Comparison of ENCODE assay signal across 10 mouse cellular contexts in the genomic region with DNA sequence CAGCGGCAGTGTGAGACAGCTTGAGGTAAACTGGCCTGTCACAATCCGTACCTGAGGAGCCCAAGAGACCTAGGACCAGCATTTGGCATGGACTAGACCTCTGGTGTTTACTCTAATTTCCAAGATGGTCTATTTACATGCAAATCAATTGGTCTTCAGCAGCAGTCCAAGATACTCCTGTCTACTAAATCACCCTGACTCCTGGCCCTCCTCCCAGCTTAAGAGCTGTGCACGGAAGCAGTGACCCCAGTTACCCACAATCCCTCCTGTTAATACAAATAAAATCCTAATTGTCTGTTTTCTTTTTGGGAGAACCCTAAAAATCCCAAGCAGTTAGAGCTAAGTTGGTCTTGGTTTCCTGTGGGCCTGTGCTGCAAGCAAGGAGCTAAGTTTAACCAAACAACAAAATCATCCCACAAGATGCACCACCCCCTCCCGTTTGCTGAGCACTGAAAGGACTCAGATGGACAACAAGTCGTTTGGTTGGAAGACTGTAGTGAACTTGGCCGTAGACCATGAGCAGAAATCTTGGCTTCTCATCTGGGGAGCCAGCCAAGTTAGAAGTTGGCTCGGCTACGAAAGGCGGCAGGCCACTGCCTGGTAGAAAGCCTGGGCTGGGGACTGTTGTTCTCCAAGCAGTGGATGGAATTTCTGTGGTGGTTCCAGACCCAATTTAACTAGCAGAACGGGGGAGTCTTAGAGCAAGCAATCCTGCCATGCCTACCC. TPM values are rescaled to one million over a fixed set of nuclear protein-coding genes. Genes with fewer than 3 reads are reported as not detected.
DNase-seq lines count a peak whose midpoint lies in the region; ATAC-seq and TF ChIP-seq lines count a peak whose summit lies in the region.
"Had no signal": no experiment of that assay in that cellular context is flagged by ENCODE, and none has a peak within 500 bp of the region (broad histone marks: within the 10 kb centered on the region; RNA-seq: fewer than 3 reads in every experiment).

No protein-coding gene starts in this region.

- H3K4me2 ChIP-seq in heart, embryonic 12.5 days, result no peak overlapping the region

- no peak for TF ChIP-seq CTCF in testis, adult 2 months (IDR thresholded peaks at IDR 0.05; ENCODE audit: control insufficient read depth, insufficient read depth, insufficient replicate concordance, low read depth, low read length)

- TF ChIP-seq POLR2A in testis, adult 2 months (IDR thresholded peaks at IDR 0.05; ENCODE audit: control insufficient read depth, low read depth, low read length), result no peak

- no peak overlapping the region for H3K27ac ChIP-seq in heart, embryonic 12.5 days (ENCODE audit: poor library complexity, severe bottlenecking)
- 0 out of 2 replicates have a peak overlapping the region, but pooled peaks have one; percentile 33 for H3K27ac ChIP-seq in testis, adult 2 months (ENCODE audit: control insufficient read depth, insufficient read depth, low read depth, low read length)

- H3K4me1 ChIP-seq in heart, embryonic 12.5 days (replicated peaks), result 0 out of 2 replicates have a peak, but pooled peaks cover 11% of the 10 kb centered on the region
- no peaks in the 10 kb centered on the region for H3K4me1 ChIP-seq in testis, adult 2 months (ENCODE audit: control insufficient read depth, insufficient read depth, low read length)

- H3K9ac ChIP-seq in heart, embryonic 12.5 days, result no peak overlapping the region

- H3K27me3 ChIP-seq in heart, embryonic 12.5 days (replicated peaks), result no peaks in the 10 kb centered on the region
- no peaks in the 10 kb centered on the region for H3K27me3 ChIP-seq in testis, adult 2 months (ENCODE audit: control insufficient read depth, insufficient read depth, low read length)
- H3K27me3 ChIP-seq: CH12.LX had no signal

- ATAC-seq in heart, embryonic 12.5 days (ENCODE audit: insufficient number of reproducible peaks, low FRiP score), result no peak

- peak; percentile 87 to 92 for DNase-seq in heart, adult 18-20 months
- DNase-seq in cerebellum, adult 18-20 months, result peak; percentile 86 to 91
- DNase-seq in gastrocnemius, postnatal 36 days, result peak; percentile 83 to 88
- DNase-seq in kidney, postnatal 25 days, result peak; percentile 76 to 87
- peak; percentile 90 for DNase-seq in lung, postnatal 10 days
- no peak for DNase-seq in natural killer cell, adult 2 months (ENCODE audit: low spot score in 2 of 2)

- H3K4me3 ChIP-seq in heart, embryonic 12.5 days, result no peak overlapping the region
- H3K4me3 ChIP-seq in testis, adult 2 months (ENCODE audit: control insufficient read depth, low read depth, low read length), result no peak overlapping the region
- H3K4me3 ChIP-seq: erythroblast, embryonic 14.5 days had no signal

- 77% methylated on average over 10 of the region's 10 CpGs for WGBS in heart, embryonic 12.5 days

- H3K36me3 ChIP-seq in heart, embryonic 12.5 days, result peaks cover 72% of the 10 kb centered on the region
- peaks cover 5% of the 10 kb centered on the region for H3K36me3 ChIP-seq in testis, adult 2 months (ENCODE audit: control insufficient read depth, insufficient read depth, low read length)

- no peaks in the 10 kb centered on the region for H3K9me3 ChIP-seq in heart, embryonic 12.5 days (replicated peaks)

- intact Hi-C loops in gastrocnemius, postnatal 36 days (cut with DNase I), result loop anchor here (5.0 kb wide), 2 partner anchors 53 to 68 kb away; no protein-coding TSS in a partner anchor

RNA-seq across cellular contexts. Expression of gene Max, which starts 7.1 kb away (rescaled TPM):
- total RNA-seq in heart, adult 18-20 months (2021), result 10 to 100 TPM; 61.4 to 70.4 TPM
- polyA plus RNA-seq in heart, embryonic 12.5 days (2016; fragmentation: Nextera tagmentation; extraction: Ambion mirVana), result 8.2 and 8.9 TPM in 2 replicates
- total RNA-seq in gastrocnemius, postnatal 36 days (2021), result 10 to 100 TPM; 32.8 to 35.8 TPM
- polyA plus RNA-seq in testis, adult 2 months (2012; rRNA removed), result 8.5 and 9.8 TPM in 2 replicates

Comparison
In these comparisons a context has a peak if more than half of its experiments do, and no peak if none do; other contexts are left out.
1. DNase-seq: peak in heart, adult 18-20 months (2 of 2), cerebellum, adult 18-20 months (2 of 2), gastrocnemius, postnatal 36 days (2 of 2), kidney, postnatal 25 days (2 of 2) and lung, postnatal 10 days (single experiment); none in natural killer cell, adult 2 months (0 of 2).